Mouse (Mus musculus): ENCODE measurements around the gene Atxn2. TPM values are rescaled to one million over a fixed set of nuclear protein-coding genes. Genes with fewer than 3 reads are reported as not detected.
A peak's percentile ranks its signal among the peaks of the same experiment; 100 is the strongest.
"Not testable (repeated sequence)": the region's sequence is repeated elsewhere in the genome, so short reads cannot be mapped to it uniquely, and the experiment has no call there.

Atxn2 gene
- polyA plus RNA-seq, 1 experiment from 2014 or later: 68.6 TPM

DNA sequence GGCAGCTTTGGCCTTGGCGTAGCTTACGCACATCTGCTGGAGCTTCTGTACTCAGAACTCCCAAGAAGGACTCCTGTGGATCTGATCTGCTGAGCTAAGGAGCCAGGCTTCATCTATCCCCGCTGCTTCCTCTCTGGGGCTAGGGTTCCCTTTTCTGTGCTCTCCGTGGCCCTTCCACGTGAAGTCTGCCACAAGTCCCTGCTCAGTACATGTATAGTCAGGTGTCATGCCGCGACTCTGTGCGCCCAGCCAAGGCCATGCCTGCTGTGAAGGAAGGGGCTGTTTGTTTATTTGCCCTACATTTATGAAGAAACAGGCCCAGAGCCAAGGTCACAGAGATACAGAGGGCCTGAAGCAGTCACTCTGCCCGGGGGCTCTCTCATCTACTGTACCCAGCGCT is 130.8 kb downstream of the Atxn2 start:
- no peak overlapping the region for H3K27ac ChIP-seq (replicated peaks; ENCODE audit: low read depth, low read length)
- H3K4me2 ChIP-seq (ENCODE audit: low read depth, low read length): no peak overlapping the region; the same call in 1 of the 2 replicates
- no peak for DNase-seq (ENCODE audit: low spot score)
- WGBS: 49% methylated on average over 10 of the region's 10 CpGs
- ATAC-seq (ENCODE audit: low read depth): no peak
- no peak overlapping the region for H3K9ac ChIP-seq (ENCODE audit: low read depth, low read length)
- peaks cover 24% of the 10 kb centered on the region for H3K27me3 ChIP-seq (replicated peaks; ENCODE audit: control insufficient read depth, insufficient read depth, low read length)
- H3K4me3 ChIP-seq (ENCODE audit: low read depth, low read length): no peak overlapping the region
- H3K36me3 ChIP-seq (ENCODE audit: control insufficient read depth, insufficient read depth, low read length): no peaks in the 10 kb centered on the region
- H3K4me1 ChIP-seq (ENCODE audit: control insufficient read depth, insufficient read depth, low read length): peaks cover 19% of the 10 kb centered on the region
- H3K9me3 ChIP-seq (ENCODE audit: control insufficient read depth, low read length): no peaks in the 10 kb centered on the region

DNA sequence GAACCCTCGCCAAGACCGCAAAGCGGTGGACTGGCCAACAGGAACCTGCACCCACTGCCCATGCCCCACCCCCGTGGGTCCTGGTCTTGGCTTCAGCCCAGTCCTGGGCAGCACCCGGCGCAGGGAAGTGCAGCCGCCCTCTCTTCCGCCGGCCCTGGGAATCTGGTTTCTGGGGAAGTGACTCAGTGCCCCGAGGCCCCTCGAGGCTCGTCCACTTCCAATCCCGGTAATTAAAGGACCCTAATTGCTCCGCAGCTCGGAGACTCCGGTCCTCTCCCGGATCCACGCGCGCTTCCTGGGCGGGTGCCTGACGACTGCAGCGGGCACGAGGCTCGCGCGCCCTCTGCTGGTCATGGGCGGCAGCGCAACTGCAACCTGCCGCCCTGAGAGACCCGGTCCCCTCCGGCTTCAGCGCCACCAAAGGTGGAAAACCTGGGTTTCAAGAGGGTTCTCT is 131.6 kb downstream of the Atxn2 start:
- peaks cover 24% of the 10 kb centered on the region for H3K27me3 ChIP-seq (replicated peaks; ENCODE audit: control insufficient read depth, insufficient read depth, low read length)
- ATAC-seq (ENCODE audit: low read depth) (peak; percentile 70), DNase-seq (ENCODE audit: low spot score) (peak; percentile 70)
- H3K4me1 ChIP-seq (ENCODE audit: control insufficient read depth, insufficient read depth, low read length): peaks cover 14% of the 10 kb centered on the region
- peak overlapping the region; percentile 64 for H3K9ac ChIP-seq (ENCODE audit: low read depth, low read length)
- no peaks in the 10 kb centered on the region for H3K36me3 ChIP-seq (ENCODE audit: control insufficient read depth, insufficient read depth, low read length)
- no peak overlapping the region for H3K27ac ChIP-seq (replicated peaks; ENCODE audit: low read depth, low read length)
- H3K9me3 ChIP-seq (ENCODE audit: control insufficient read depth, low read length): no peaks in the 10 kb centered on the region
- peak overlapping the region; percentile 46 for H3K4me3 ChIP-seq (ENCODE audit: low read depth, low read length)
- whole genome bisulfite sequencing: under 1% methylated on average over 31 of the region's 33 CpGs
- H3K4me2 ChIP-seq (ENCODE audit: low read depth, low read length): peak overlapping the region; percentile 71

DNA sequence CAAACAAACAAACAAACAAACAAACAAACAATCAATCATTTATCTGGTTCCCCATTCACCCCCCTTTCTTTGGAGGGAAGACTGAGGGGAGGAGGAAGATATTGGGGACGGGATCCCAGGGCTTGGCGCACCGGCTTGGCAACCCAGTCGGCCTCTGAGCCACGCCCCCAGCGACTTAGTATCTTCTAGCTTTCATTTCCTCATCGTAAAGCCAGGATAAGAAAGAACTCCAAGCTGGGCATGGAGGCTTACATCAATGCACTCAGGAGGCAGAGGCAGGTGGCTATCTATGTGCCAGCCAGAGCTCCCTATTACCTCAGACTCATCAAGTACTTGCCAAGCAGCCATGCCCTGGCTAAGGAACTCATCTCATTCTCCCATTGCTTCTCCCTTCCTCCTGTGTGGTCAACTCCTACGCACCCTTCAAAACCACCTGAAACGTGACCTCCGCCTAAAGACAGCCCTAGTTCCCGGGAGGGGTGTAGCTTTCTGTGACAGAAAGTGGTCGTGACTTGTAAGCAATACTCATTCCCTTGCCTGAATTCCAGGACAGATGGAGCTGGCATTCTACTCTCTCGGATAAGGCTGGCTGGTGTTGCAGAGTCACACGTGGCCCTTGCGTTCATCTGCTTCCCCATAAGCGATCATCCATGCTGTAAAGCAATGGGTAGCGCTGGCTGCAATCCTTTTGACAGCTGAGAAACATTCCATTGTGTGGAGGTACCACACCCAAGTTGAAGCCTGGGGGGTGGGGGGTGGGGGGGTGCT is 132.2 kb downstream of the Atxn2 start:
- WGBS: 11% methylated on average over 17 of the region's 17 CpGs
- no peaks in the 10 kb centered on the region for H3K36me3 ChIP-seq (ENCODE audit: control insufficient read depth, insufficient read depth, low read length)
- H3K27me3 ChIP-seq (replicated peaks; ENCODE audit: control insufficient read depth, insufficient read depth, low read length): peaks cover 24% of the 10 kb centered on the region
- H3K4me2 ChIP-seq (ENCODE audit: low read depth, low read length): peak overlapping the region; percentile 71
- peak overlapping the region; percentile 64; the same call in 1 of the 2 replicates for H3K9ac ChIP-seq (ENCODE audit: low read depth, low read length)
- peak overlapping the region; percentile 46 for H3K4me3 ChIP-seq (ENCODE audit: low read depth, low read length)
- ATAC-seq (ENCODE audit: low read depth): 0 out of 2 replicates have a peak, but pooled peaks have one; percentile 7
- no peak overlapping the region for H3K27ac ChIP-seq (replicated peaks; ENCODE audit: low read depth, low read length)
- peak; percentile 51 for DNase-seq (ENCODE audit: low spot score)
- H3K4me1 ChIP-seq (ENCODE audit: control insufficient read depth, insufficient read depth, low read length): peaks cover 8% of the 10 kb centered on the region; the same call in 1 of the 2 replicates
- no peaks in the 10 kb centered on the region for H3K9me3 ChIP-seq (ENCODE audit: control insufficient read depth, low read length)

DNA sequence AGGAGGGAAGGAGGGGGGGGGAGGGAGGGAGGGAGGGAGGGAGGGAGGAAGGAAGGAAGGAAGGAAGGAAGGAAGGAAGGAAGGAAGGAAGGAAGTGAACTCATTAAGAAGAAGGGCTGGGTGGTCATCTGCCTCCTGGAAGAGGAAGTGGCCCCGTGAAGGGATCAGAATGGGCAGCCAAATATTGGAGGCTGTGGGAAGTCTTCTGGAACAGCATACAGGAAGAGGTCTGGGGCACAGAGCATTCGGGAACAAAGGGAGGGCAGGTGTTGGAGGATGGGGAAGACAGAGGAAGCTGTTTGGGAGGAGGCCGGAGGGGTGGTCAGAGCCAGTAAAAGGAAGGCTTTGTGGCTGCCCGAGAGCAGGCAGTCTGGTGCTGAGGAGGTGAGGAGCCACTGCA is 134.2 kb downstream of the Atxn2 start:
- Histone ChIP-seq H3K4me1 (ENCODE audit: control insufficient read depth, insufficient read depth, low read length) (peaks cover 13% of the 10 kb centered on the region), H3K27ac (replicated peaks; ENCODE audit: low read depth, low read length) (no peak overlapping the region), H3K36me3 (ENCODE audit: control insufficient read depth, insufficient read depth, low read length) (no peaks in the 10 kb centered on the region), H3K27me3 (replicated peaks; ENCODE audit: control insufficient read depth, insufficient read depth, low read length) (peaks cover 17% of the 10 kb centered on the region), H3K4me3 (ENCODE audit: low read depth, low read length) (no peak overlapping the region), H3K4me2 (ENCODE audit: low read depth, low read length) (no peak overlapping the region), H3K9me3 (ENCODE audit: control insufficient read depth, low read length) (no peaks in the 10 kb centered on the region), H3K9ac (ENCODE audit: low read depth, low read length) (no peak overlapping the region)
- 29% methylated on average over 4 of the region's 4 CpGs for WGBS
- DNase-seq (ENCODE audit: low spot score): no peak
- no peak for ATAC-seq (ENCODE audit: low read depth)

DNA sequence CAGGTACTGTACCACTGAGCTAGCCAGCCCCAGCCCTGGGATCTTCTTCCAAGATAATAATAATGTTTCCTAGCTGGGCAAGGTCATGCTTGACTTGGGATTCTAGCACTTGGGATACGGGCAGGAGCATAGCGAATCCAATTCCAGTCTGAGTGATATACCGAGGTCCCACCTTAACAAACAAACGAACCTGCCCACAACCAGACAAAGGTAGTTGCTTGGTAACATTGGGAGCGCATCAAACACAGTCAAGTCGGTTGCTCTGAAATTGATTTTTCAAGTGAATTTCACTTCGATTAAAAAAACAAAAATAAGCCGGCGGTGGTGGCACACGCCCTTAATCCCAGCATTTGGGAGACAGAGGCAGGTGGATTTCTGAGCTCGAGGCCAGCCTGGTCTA is 135.2 kb downstream of the Atxn2 start:
- no peak for ATAC-seq (ENCODE audit: low read depth)
- WGBS: 81% methylated on average over 11 of the region's 11 CpGs
- peaks cover 4% of the 10 kb centered on the region; the same call in 1 of the 2 replicates for H3K36me3 ChIP-seq (ENCODE audit: control insufficient read depth, insufficient read depth, low read length)

DNA sequence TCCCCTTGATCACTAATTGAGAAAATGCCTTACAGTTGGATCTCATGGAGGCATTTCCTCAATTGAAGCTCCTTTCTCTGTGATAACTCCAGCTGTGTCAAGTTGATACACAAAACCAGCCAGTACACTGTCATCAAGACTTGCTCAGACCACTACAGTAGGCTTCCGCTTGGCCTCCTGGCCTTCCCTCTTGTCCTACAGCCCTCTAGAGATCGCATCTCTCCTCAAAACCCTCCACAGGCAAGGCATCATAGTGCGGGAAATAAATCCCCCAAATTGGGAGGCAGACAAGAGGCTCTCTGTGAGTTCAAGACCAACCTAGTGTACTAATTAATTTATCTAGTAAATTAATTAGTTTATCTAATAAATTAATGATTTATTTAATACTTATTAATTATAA is 136.1 kb downstream of the Atxn2 start:
- not testable (repeated sequence) for H3K4me2 ChIP-seq (ENCODE audit: low read depth, low read length); H3K4me3 ChIP-seq (ENCODE audit: low read depth, low read length); H3K9ac ChIP-seq (ENCODE audit: low read depth, low read length); ATAC-seq (ENCODE audit: low read depth); H3K27ac ChIP-seq (replicated peaks; ENCODE audit: low read depth, low read length); DNase-seq (ENCODE audit: low spot score); H3K9me3 ChIP-seq (ENCODE audit: control insufficient read depth, low read length)
- Histone ChIP-seq H3K27me3 (replicated peaks; ENCODE audit: control insufficient read depth, insufficient read depth, low read length) (peaks cover 17% of the 10 kb centered on the region), H3K36me3 (ENCODE audit: control insufficient read depth, insufficient read depth, low read length) (peaks cover 13% of the 10 kb centered on the region), H3K4me1 (ENCODE audit: control insufficient read depth, insufficient read depth, low read length) (peaks cover 19% of the 10 kb centered on the region)
- WGBS: 76% methylated on average over 3 of the region's 3 CpGs

More for the DNA sequence above, 135.2 kb downstream of the Atxn2 start:
- Histone ChIP-seq H3K4me2 (ENCODE audit: low read depth, low read length) (no peak overlapping the region), H3K4me1 (ENCODE audit: control insufficient read depth, insufficient read depth, low read length) (peaks cover 19% of the 10 kb centered on the region), H3K27me3 (replicated peaks; ENCODE audit: control insufficient read depth, insufficient read depth, low read length) (peaks cover 17% of the 10 kb centered on the region), H3K9me3 (ENCODE audit: control insufficient read depth, low read length) (no peaks in the 10 kb centered on the region), H3K9ac (ENCODE audit: low read depth, low read length) (no peak overlapping the region), H3K27ac (replicated peaks; ENCODE audit: low read depth, low read length) (no peak overlapping the region), H3K4me3 (ENCODE audit: low read depth, low read length) (no peak overlapping the region)
- DNase-seq (ENCODE audit: low spot score): no peak

DNA sequence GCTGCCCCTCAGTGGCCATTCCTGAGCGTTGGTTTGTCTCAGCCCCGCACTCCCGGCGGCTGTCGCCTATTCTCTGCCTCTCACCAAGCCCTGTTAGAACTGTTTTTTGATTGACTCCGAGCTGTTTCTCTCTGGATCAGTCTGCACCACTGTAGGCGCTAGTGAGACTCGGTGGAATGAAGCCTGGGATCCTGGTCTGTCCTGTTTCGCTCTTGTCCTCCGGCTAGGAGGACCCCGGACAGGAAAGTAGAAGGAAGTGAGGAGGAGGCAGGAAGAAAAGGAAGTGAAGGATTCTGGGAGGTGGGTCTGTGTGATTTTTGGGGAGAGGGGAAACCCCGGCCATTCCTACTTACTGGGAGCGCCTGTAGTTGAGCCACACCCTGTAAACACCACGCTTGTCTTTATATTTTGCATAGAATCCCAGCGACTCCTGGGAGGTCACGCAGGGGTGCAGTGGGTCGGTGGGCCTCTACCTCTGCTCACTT is 136.9 kb downstream of the Atxn2 start:
- no peaks in the 10 kb centered on the region for H3K9me3 ChIP-seq (ENCODE audit: control insufficient read depth, low read length)
- H3K36me3 ChIP-seq (ENCODE audit: control insufficient read depth, insufficient read depth, low read length): peaks cover 21% of the 10 kb centered on the region
- WGBS: 0% methylated on average over 16 of the region's 17 CpGs
- H3K27me3 ChIP-seq (replicated peaks; ENCODE audit: control insufficient read depth, insufficient read depth, low read length): peaks cover 15% of the 10 kb centered on the region
- H3K4me2 ChIP-seq (ENCODE audit: low read depth, low read length): peak overlapping the region; percentile 77
- peak overlapping the region; percentile 90 for H3K4me3 ChIP-seq (ENCODE audit: low read depth, low read length)
- H3K4me1 ChIP-seq (ENCODE audit: control insufficient read depth, insufficient read depth, low read length): peaks cover 19% of the 10 kb centered on the region
- peak overlapping the region; percentile 86 for H3K27ac ChIP-seq (replicated peaks; ENCODE audit: low read depth, low read length)
- ATAC-seq (ENCODE audit: low read depth) (peak; percentile 30), DNase-seq (ENCODE audit: low spot score) (peak; percentile 80)
- H3K9ac ChIP-seq (ENCODE audit: low read depth, low read length): peak overlapping the region; percentile 88

DNA sequence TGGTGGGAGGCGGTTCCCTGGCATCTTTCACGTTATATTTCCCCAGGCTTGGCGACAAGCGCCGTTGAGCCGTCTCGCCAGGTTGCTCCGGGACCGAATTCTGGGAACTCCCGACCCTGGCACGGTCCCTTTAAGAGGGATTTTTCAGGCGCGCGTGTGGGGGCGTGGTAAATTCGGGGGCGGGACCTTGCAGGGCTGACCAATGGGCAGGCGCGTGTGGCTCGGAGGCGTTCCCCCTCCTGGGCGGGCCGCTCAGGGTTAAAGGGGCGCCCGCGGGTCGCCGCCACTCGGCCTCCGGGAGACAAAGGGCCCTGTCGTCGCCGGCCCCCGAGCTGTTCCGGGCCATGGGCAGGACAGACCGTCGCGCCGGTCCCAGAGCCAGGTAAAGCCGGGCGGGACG is 137.6 kb downstream of the Atxn2 start, which contains the start of gene Pheta1:
Gene Pheta1, plus strand, starts transcription at position 242 of the 400 bp plus-strand sequence.
- H3K4me1 ChIP-seq (ENCODE audit: control insufficient read depth, insufficient read depth, low read length): peaks cover 16% of the 10 kb centered on the region
- H3K27me3 ChIP-seq (replicated peaks; ENCODE audit: control insufficient read depth, insufficient read depth, low read length): peaks cover 9% of the 10 kb centered on the region
- H3K4me2 ChIP-seq (ENCODE audit: low read depth, low read length): peak within 1 kb of the TSS; percentile 77
- peak within 1 kb of the TSS; percentile 86 for H3K27ac ChIP-seq (replicated peaks; ENCODE audit: low read depth, low read length)
- H3K36me3 ChIP-seq (ENCODE audit: control insufficient read depth, insufficient read depth, low read length): peaks cover 28% of the 10 kb centered on the region
- H3K9ac ChIP-seq (ENCODE audit: low read depth, low read length): peak within 1 kb of the TSS; percentile 88
- peak within 1 kb of the TSS; percentile 90 for H3K4me3 ChIP-seq (ENCODE audit: low read depth, low read length)
- peak; percentile 93 for ATAC-seq (ENCODE audit: low read depth)
- DNase-seq (ENCODE audit: low spot score): peak; percentile 95
- WGBS: under 1% methylated on average over 19 of the region's 42 CpGs
- no peaks in the 10 kb centered on the region for H3K9me3 ChIP-seq (ENCODE audit: control insufficient read depth, low read length)

Data from embryonic facial prominence, embryonic 14.5 days (tissue).